Mouse (Mus musculus) embryonic facial prominence, embryonic 13.5 days (tissue): ENCODE results near the gene Atp23. TPM values are rescaled to one million over a fixed set of nuclear protein-coding genes. Genes with fewer than 3 reads are reported as not detected.
A peak's percentile ranks its signal among the peaks of the same experiment; 100 is the strongest.

Experiments
- ATAC-seq: fragments of 200-750 bp; cut with Nextera tagmentation; 2 replicates; pipeline ENCODE4 v1.8.0; 2017; ENCODE audit warnings: low read depth; ENCODE audit not compliant: insufficient number of reproducible peaks, insufficient read depth, low FRiP score, low TSS enrichment
- H3K27ac ChIP-seq: fragments of 300-500 bp; sonication (generic); 2 replicates; pipeline ENCODE4 v1.5.1; 2015; ENCODE audit warnings: moderate library complexity, mild to moderate bottlenecking, inconsistent platforms
- H3K27me3 ChIP-seq: fragments of 300-500 bp; sonication (generic); 2 replicates; pipeline ENCODE4 v1.6.1; 2015; ENCODE audit warnings: mild to moderate bottlenecking, inconsistent platforms
- H3K36me3 ChIP-seq: fragments of 300-500 bp; sonication (generic); 2 replicates; pipeline ENCODE4 v1.6.1; 2015; ENCODE audit warnings: mild to moderate bottlenecking, inconsistent platforms
- H3K4me1 ChIP-seq: fragments of 300-500 bp; sonication (generic); 2 replicates; pipeline ENCODE4 v1.6.1; 2015; ENCODE audit warnings: inconsistent platforms
- H3K4me2 ChIP-seq: fragments of 300-500 bp; sonication (generic); 2 replicates; pipeline ENCODE4 v1.6.1; 2015; ENCODE audit warnings: moderate library complexity, mild to moderate bottlenecking, inconsistent platforms
- H3K4me3 ChIP-seq: fragments of 300-500 bp; sonication (generic); 2 replicates; pipeline ENCODE4 v1.5.1; 2015; ENCODE audit warnings: mild to moderate bottlenecking, inconsistent platforms
- H3K9ac ChIP-seq: fragments of 300-500 bp; sonication (generic); 2 replicates; pipeline ENCODE4 v1.6.1; 2015; ENCODE audit warnings: mild to moderate bottlenecking, inconsistent platforms
- H3K9me3 ChIP-seq: fragments of 300-500 bp; sonication (generic); 2 replicates; pipeline ENCODE4 v1.6.1; 2016; ENCODE audit warnings: inconsistent platforms
- WGBS: fragments of 180-500 bp; shearing (Covaris S2); methylation state at CpG from one replicate; pipeline ENCODE4 v1.1.7; 2015; ENCODE audit warnings: mixed read lengths; 5-methylcytosine and 5-hydroxymethylcytosine counted together
- polyA plus RNA-seq: library from polyadenylated mRNA; unstranded; fragments of >200 nt; fragmentation: Nextera tagmentation; extraction: Ambion mirVana; gene quantifications from 2 replicates; pipeline ENCODE4 v1.2.1, GENCODE M21; 2015

Atp23 gene
- polyA plus RNA-seq, 1 experiment from 2014 or later: 19.9 TPM

- peak overlapping the region; percentile 70 for H3K9ac ChIP-seq
- no peaks in the 10 kb centered on the region for H3K36me3 ChIP-seq
- H3K9me3 ChIP-seq: no peaks in the 10 kb centered on the region
- peak overlapping the region; percentile 93 for H3K4me2 ChIP-seq
- peak overlapping the region; percentile 100 for H3K27ac ChIP-seq
- peak; percentile 72; the same call in 1 of the 2 replicates for ATAC-seq
- WGBS: 13% methylated on average over 15 of the region's 15 CpGs
- H3K4me3 ChIP-seq: peak overlapping the region; percentile 17
- no peaks in the 10 kb centered on the region for H3K27me3 ChIP-seq
- H3K4me1 ChIP-seq: peaks cover 79% of the 10 kb centered on the region
Measured at GRCm38 (mm10) chr10:126930270-126931121, 29.3 kb upstream of the Atp23 start.

- Histone ChIP-seq H3K4me2 (peak overlapping the region; percentile 93), H3K27ac (peak overlapping the region; percentile 100), H3K9me3 (no peaks in the 10 kb centered on the region), H3K4me3 (no peak overlapping the region), H3K4me1 (peaks cover 70% of the 10 kb centered on the region), H3K9ac (peak overlapping the region; percentile 27; the same call in 1 of the 2 replicates), H3K27me3 (no peaks in the 10 kb centered on the region), H3K36me3 (no peaks in the 10 kb centered on the region)
- no peak for ATAC-seq
- WGBS: 41% methylated on average over 3 of the region's 3 CpGs
Measured at GRCm38 (mm10) chr10:126929543-126929942, 28.4 kb upstream of the Atp23 start.

GRCm38 (mm10) chr10:126928819-126929206, 27.7 kb upstream of the Atp23 start:
- no peak for ATAC-seq
- 21% methylated on average over 12 of the region's 12 CpGs for WGBS
- no peaks in the 10 kb centered on the region for H3K27me3 ChIP-seq
- no peaks in the 10 kb centered on the region for H3K36me3 ChIP-seq
- H3K4me1 ChIP-seq: peaks cover 66% of the 10 kb centered on the region
- H3K9ac ChIP-seq: peak overlapping the region; percentile 86
- peak overlapping the region; percentile 57 for H3K4me3 ChIP-seq
- H3K4me2 ChIP-seq: peak overlapping the region; percentile 93
- peak overlapping the region; percentile 100 for H3K27ac ChIP-seq
- no peaks in the 10 kb centered on the region for H3K9me3 ChIP-seq

GRCm38 (mm10) chr10:126928011-126928818, 27.1 kb upstream of the Atp23 start:
- no peaks in the 10 kb centered on the region for H3K27me3 ChIP-seq
- H3K36me3 ChIP-seq: no peaks in the 10 kb centered on the region
- peak overlapping the region; percentile 93 for H3K4me2 ChIP-seq
- H3K9me3 ChIP-seq: no peaks in the 10 kb centered on the region
- H3K4me3 ChIP-seq: peak overlapping the region; percentile 57
- H3K4me1 ChIP-seq: peaks cover 62% of the 10 kb centered on the region
- ATAC-seq: peak; percentile 73
- peak overlapping the region; percentile 86 for H3K9ac ChIP-seq
- WGBS: 1% methylated on average over 39 of the region's 39 CpGs
- peak overlapping the region; percentile 100 for H3K27ac ChIP-seq

GRCm38 (mm10) chr10:126927101-126927961, 26.2 kb upstream of the Atp23 start:
- ATAC-seq: no peak
- H3K36me3 ChIP-seq: no peaks in the 10 kb centered on the region
- peak overlapping the region; percentile 93 for H3K4me2 ChIP-seq
- peak overlapping the region; percentile 57 for H3K4me3 ChIP-seq
- no peaks in the 10 kb centered on the region for H3K27me3 ChIP-seq
- H3K9ac ChIP-seq: peak overlapping the region; percentile 86
- peak overlapping the region; percentile 100 for H3K27ac ChIP-seq
- H3K9me3 ChIP-seq: no peaks in the 10 kb centered on the region
- H3K4me1 ChIP-seq: peaks cover 62% of the 10 kb centered on the region
- 17% methylated on average over 11 of the region's 11 CpGs for WGBS

- Histone ChIP-seq H3K36me3 (no peaks in the 10 kb centered on the region), H3K4me3 (no peak overlapping the region), H3K4me2 (no peak overlapping the region), H3K9ac (no peak overlapping the region), H3K9me3 (no peaks in the 10 kb centered on the region), H3K4me1 (peaks cover 45% of the 10 kb centered on the region), H3K27me3 (no peaks in the 10 kb centered on the region), H3K27ac (no peak overlapping the region)
- no peak for ATAC-seq
Measured at GRCm38 (mm10) chr10:126925391-126925790, 24.2 kb upstream of the Atp23 start.

- no peak for ATAC-seq
- 52% methylated on average over 3 of the region's 3 CpGs for WGBS
- H3K36me3 ChIP-seq: no peaks in the 10 kb centered on the region
- H3K4me1 ChIP-seq: peaks cover 32% of the 10 kb centered on the region
- no peaks in the 10 kb centered on the region; the same call in 1 of the 2 replicates for H3K9me3 ChIP-seq
- no peak overlapping the region for H3K4me2 ChIP-seq
- H3K27me3 ChIP-seq: no peaks in the 10 kb centered on the region
- H3K9ac ChIP-seq: no peak overlapping the region
- no peak overlapping the region for H3K4me3 ChIP-seq
- no peak overlapping the region for H3K27ac ChIP-seq
Measured at GRCm38 (mm10) chr10:126924087-126924486, 22.9 kb upstream of the Atp23 start.

GRCm38 (mm10) chr10:126920220-126920619, 19.1 kb upstream of the Atp23 start:
- H3K9me3 ChIP-seq: no peaks in the 10 kb centered on the region; the same call in 1 of the 2 replicates
- H3K36me3 ChIP-seq: no peaks in the 10 kb centered on the region
- no peak overlapping the region for H3K27ac ChIP-seq
- H3K4me1 ChIP-seq: 0 out of 2 replicates have a peak, but pooled peaks cover 4% of the 10 kb centered on the region
- H3K27me3 ChIP-seq: no peaks in the 10 kb centered on the region
- no peak overlapping the region for H3K4me3 ChIP-seq
- WGBS: 95% methylated on average over 3 of the region's 3 CpGs
- ATAC-seq: no peak
- no peak overlapping the region for H3K9ac ChIP-seq
- H3K4me2 ChIP-seq: no peak overlapping the region

GRCm38 (mm10) chr10:126919067-126919466, 17.9 kb upstream of the Atp23 start:
- Histone ChIP-seq H3K9ac (no peak overlapping the region), H3K36me3 (no peaks in the 10 kb centered on the region), H3K4me1 (0 out of 2 replicates have a peak, but pooled peaks cover 2% of the 10 kb centered on the region), H3K9me3 (no peaks in the 10 kb centered on the region; the same call in 1 of the 2 replicates), H3K4me2 (no peak overlapping the region), H3K27ac (no peak overlapping the region), H3K4me3 (no peak overlapping the region), H3K27me3 (no peaks in the 10 kb centered on the region)
- 1% methylated on average over 9 of the region's 9 CpGs for WGBS
- ATAC-seq: peak; percentile 61; the same call in 1 of the 2 replicates

- ATAC-seq: no peak
Measured at GRCm38 (mm10) chr10:126914288-126914687, 13.1 kb upstream of the Atp23 start.

GRCm38 (mm10) chr10:126911479-126911878, 10.3 kb upstream of the Atp23 start:
- Histone ChIP-seq H3K4me3 (no peak overlapping the region), H3K27me3 (no peaks in the 10 kb centered on the region), H3K4me1 (no peaks in the 10 kb centered on the region), H3K27ac (no peak overlapping the region), H3K36me3 (no peaks in the 10 kb centered on the region), H3K4me2 (no peak overlapping the region), H3K9me3 (no peaks in the 10 kb centered on the region), H3K9ac (no peak overlapping the region)
- ATAC-seq: no peak
- WGBS: 89% methylated on average over 1 of the region's 1 CpGs

More at GRCm38 (mm10) chr10:126914288-126914687, 13.1 kb upstream of the Atp23 start:
- Histone ChIP-seq H3K27ac (no peak overlapping the region), H3K9ac (no peak overlapping the region), H3K9me3 (no peaks in the 10 kb centered on the region), H3K27me3 (no peaks in the 10 kb centered on the region), H3K36me3 (no peaks in the 10 kb centered on the region), H3K4me3 (no peak overlapping the region), H3K4me2 (no peak overlapping the region), H3K4me1 (no peaks in the 10 kb centered on the region)
- 89% methylated on average over 5 of the region's 5 CpGs for WGBS
